Mouse (Mus musculus) CD4-positive naive resting alpha-beta T cell, adult 57 days (primary cell): ENCODE results near the gene Taar7e. TPM values are rescaled to one million over a fixed set of nuclear protein-coding genes. Genes with fewer than 3 reads are reported as not detected.

ENCODE experiments used
- total RNA-seq: library from RNA; stranded (reverse); gene quantifications from one replicate; pipeline ENCODE4 v1.2.4, GENCODE M21; 2023

Taar7e gene
- total RNA-seq, result not detected

GRCm38 (mm10) chr10:24037314-24037713 is at the start of gene Taar7e:
Taar7e (plus strand) TSS chr10:24037614.

GRCm38 (mm10) chr10:23993381-23993780 is 44.0 kb upstream of the Taar7e start, which contains the start of gene Taar7a:
Taar7a (minus strand) TSS chr10:23993481.

GRCm38 (mm10) chr10:23999639-24000038 is 37.8 kb upstream of the Taar7e start, which contains the start of gene Taar7b:
Taar7b (plus strand) TSS chr10:23999939.

DNA sequence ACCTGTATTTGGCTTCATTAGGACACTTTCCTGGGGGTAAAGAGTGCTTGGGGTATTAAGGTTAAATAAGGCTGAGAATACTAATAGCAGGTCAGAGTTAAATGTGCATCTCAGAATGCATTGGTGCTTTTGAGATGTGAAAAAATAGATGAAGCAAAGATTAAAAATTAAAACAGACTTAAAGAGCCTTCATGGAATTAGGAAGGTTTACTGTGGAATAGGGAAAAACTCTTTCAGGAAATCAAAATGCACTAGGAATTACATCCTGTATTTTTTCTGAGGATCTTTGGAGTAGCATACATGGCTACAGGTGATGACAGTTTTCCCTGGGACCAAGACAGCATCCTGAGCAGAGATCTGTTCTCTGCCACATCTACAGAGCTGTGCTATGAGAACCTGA is 10.5 kb upstream of the Taar7e start, which contains the start of gene Taar7d:
Gene Taar7d, plus strand, starts transcription at position 301 of the 400 bp plus-strand sequence.

GRCm38 (mm10) chr10:24049210-24049609 is 11.8 kb downstream of the Taar7e start, which contains the start of gene Taar7f:
Taar7f (plus strand) TSS chr10:24049510.

DNA sequence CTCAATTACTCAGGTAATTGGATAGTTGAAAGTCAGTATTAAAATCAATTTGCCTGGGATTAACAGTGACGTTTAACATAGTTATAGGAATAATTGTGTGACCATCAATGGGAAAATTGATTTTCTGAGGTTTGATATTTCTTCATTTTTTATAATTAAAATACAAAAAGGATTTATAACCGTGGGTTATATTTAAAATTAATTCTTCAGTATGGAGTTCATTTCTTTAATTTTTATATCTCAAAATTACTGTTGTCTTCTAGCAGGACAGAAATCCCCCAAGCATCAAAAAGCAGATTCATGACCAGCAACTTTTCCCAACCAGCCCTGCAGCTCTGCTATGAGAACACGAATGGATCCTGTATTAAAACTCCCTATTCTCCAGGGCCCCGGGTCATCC is 38.8 kb downstream of the Taar7e start, which contains the start of gene Taar8a:
Gene Taar8a, plus strand, starts transcription at position 301 of the 400 bp plus-strand sequence.

Other genes starting within 250 kb of the Taar7e start
- not detected for gene Slc18b1, start 240.6 kb upstream of the Taar7e start, total RNA-seq
- 0.53 TPM for gene Vnn3, start 186.2 kb upstream of the Taar7e start, total RNA-seq
- not detected for gene Vnn1, start 142.9 kb upstream of the Taar7e start, total RNA-seq
- gene Taar1, start 117.3 kb upstream of the Taar7e start, total RNA-seq, result not detected
- gene Taar2, start 99.0 kb upstream of the Taar7e start, total RNA-seq, result not detected
- not detected for gene Taar3, start 88.1 kb upstream of the Taar7e start, total RNA-seq
- gene Taar4, start 77.1 kb upstream of the Taar7e start, total RNA-seq, result not detected
- not detected for gene Taar5, start 66.9 kb upstream of the Taar7e start, total RNA-seq
- not detected for gene Taar6, start 52.0 kb upstream of the Taar7e start, total RNA-seq
- gene Taar7a, start 44.1 kb upstream of the Taar7e start, total RNA-seq, result not detected
- gene Taar7b, start 37.7 kb upstream of the Taar7e start, total RNA-seq, result not detected
- not detected for gene Taar7d, start 10.4 kb upstream of the Taar7e start, total RNA-seq
- not detected for gene Taar7f, start 11.9 kb downstream of the Taar7e start, total RNA-seq
- gene Taar8a, start 38.9 kb downstream of the Taar7e start, total RNA-seq, result not detected
- not detected for gene Taar8b, start 54.7 kb downstream of the Taar7e start, total RNA-seq
- not detected for gene Taar8c, start 64.3 kb downstream of the Taar7e start, total RNA-seq
- gene Taar9, start 71.9 kb downstream of the Taar7e start, total RNA-seq, result not detected
- 30.6 TPM for gene Stx7, start 111.7 kb downstream of the Taar7e start, total RNA-seq
- gene Moxd1, start 185.9 kb downstream of the Taar7e start, total RNA-seq, result not detected